Mouse (Mus musculus): ENCODE measurements around the gene Shq1.

Gene Shq1

DNA sequence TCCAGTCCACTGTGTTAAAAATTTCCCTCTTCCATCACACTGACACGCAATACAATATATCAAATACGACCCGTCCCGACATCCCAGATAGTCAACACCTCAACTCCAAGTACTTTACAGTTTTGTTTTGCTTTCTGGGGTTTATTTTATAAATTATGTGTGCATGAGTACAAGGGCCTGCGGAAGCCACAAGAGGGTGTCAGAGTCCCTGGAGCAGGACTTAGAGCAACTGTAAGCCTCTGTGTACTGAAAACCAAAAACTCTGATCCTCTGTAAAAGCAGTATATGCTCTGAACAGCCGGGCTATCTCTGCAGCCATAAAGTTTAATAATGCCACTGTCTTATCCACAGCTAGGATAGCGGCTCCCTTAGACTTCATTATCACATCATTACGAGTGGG, 3.3 kb downstream of the Shq1 start:
- no peak for DNase-seq (ENCODE audit: low spot score in 2 of 2)

DNA sequence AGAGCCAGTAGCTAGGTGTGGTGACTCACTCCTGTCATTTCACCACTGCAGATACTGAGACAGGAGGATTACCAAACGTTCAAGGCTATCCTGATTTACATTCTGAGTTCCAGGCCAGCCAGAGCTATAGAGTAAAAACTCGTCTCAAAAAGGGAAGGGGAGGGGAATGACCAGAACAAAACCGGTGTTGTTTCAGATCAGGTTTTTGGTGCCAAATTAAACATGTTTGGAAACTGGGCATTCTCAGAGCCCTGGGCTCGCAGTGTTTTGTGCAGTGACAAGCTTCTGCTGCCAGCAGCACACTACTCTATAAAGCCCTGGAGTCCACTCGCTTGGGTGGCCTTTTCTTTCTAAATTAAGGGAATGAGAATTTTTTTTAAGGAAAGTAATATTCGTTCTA, 8.7 kb downstream of the Shq1 start:
- no peak for DNase-seq (ENCODE audit: low spot score in 2 of 2)

DNA sequence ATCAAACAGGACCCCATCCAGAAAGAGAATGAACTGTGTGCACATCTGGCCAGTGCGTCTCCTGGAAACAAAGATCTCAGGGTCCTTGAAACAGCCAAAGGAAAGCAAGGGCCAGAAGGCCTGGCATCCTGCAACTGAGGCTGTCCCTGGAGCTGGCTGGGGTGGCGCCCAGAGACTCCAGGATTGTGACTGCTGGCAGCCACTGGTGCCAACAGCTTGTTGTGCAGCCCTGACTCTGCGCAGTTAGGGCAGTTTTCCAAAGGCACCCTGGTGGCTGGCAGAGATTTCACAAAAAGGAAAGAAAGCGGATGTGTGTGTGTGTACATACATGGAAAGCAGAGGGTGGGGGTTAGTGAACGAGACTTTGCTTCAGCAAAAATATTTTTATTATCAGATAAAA, 10.6 kb downstream of the Shq1 start:
- no peak for DNase-seq (ENCODE audit: low spot score in 2 of 2)

DNA sequence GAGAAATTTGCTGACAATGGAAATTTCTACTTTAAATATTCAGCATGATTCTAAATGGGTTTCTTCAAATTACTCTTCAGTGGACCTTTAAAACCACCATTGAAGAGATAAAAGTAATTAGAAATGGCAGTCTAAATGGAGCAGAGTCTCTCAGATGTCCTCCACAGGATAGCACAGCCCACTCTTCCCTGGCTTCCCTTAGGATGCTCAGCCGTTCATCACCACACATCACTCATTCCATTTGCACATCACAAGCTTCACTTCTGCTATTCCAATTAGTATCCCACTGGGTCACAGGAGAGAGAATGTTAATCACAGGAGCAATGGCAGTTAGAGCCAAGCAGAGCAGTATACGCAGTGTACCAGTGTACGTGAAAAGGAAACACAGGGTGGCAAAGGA, 18.4 kb downstream of the Shq1 start:
- no peak for DNase-seq (ENCODE audit: low spot score in 2 of 2)

DNA sequence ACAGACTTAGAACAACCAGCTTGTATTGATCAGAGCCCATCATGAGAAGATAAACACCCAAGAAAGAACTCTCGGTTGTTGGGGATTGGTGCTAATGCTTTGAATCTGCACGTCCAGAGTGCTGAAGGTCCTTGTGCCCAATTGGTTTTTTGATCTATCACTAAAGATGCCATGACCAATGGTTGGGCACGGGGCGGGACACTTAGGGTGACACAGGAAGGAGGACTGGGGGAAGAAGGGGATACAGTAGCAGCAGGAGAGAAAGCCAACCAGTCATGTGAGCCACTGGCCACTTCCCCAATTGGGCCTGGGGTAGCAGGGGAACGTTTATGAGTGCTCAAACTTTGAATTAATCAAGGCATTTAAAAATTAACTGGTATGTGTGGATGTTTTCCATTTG, 23.8 kb downstream of the Shq1 start:
- no peak for DNase-seq (ENCODE audit: low spot score in 2 of 2)

DNA sequence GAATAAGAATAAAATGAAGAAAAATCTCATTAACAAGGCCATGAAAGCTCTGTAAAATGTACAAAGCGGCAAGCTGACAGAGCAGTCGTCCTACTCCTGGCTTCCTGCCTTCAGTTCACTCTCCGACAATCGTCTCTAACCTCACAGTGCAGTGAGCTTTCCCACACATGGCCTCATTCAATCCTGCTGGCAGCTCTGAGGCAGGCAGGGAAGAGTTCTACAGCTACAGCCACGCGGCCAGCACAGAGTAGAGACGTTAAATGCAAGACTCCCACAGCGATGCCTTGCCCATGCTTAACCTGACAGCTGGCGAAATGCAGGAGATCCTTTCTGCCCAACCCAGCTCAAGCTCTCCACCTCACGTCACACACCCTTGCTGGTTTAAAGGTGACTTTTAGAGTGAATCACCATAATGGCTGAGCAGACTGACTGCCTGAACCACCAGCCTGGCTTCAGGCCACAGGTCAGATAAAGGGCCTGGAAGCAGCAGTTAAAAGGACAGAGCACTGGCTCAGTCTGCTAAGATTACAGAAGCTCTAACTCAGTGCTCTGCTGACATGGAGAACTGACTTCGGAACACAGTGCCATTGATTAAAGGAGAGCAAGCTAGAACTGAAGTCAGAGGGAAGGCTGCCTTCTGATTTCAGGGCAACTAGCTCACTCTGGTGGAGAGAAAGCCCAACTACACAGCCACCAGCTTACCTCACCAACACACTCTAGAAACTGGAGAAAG, 25.3 kb downstream of the Shq1 start:
- DNase-seq (ENCODE audit: low spot score in 2 of 2): no peak

DNA sequence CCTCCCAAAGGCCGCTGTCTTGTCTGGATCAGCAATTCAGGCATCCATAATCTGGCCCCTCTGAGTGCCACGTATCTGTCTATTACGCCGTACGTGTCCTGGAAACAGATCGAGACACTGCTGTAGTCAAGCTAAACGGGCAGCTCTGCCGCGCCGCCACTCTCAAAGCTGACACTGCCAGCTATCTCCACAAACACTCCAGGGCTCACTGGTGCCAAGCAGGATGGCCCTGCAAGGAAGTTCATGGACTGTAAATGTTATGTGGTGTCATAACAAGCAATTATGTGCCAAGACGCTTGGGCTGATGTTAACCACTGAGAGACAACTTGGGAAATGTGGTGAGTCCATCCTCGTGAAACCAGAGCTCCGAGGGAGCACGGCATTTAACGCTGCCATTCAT, 26.3 kb downstream of the Shq1 start:
- DNase-seq (ENCODE audit: low spot score in 2 of 2): no peak

DNA sequence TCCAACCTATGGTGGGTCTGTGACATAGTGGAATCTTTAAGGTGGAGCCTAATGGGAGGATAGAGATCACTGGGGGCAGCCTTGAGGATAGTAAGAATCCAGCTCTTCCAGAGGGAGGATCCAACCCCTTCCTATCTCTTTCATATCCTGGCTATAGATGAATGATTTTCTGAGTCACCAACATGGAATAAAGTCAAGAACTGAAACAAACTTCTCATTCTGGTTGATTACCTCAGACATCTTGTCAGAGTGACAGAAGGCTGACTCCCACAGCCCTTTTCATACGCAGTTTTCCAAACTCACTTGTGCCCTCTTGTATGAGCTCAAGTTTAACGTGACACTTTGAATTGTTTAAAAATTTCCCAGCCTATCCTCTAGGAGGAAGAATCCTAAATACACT, 28.2 kb downstream of the Shq1 start:
- DNase-seq (ENCODE audit: low spot score in 2 of 2): no peak

DNA sequence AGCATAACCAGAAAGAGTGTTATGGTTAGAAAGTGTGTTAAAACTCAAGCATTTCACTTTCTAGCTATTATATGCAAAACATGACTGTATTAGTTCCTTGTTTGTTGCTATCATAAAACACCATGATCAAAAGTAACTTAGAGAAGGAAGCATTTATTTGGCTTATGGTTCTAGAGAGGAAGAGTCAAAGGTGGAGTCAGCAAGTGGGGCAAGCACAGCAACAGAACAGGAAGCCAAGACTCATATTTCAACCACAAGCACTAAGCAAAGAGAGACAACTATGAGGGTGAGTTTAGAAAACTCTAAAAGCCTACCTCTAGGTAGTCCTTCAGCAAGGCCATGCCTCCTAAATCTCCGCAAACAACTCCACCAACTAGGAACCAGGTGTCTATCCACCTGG, 30.4 kb downstream of the Shq1 start:
- DNase-seq (ENCODE audit: low spot score in 2 of 2): no peak

DNA sequence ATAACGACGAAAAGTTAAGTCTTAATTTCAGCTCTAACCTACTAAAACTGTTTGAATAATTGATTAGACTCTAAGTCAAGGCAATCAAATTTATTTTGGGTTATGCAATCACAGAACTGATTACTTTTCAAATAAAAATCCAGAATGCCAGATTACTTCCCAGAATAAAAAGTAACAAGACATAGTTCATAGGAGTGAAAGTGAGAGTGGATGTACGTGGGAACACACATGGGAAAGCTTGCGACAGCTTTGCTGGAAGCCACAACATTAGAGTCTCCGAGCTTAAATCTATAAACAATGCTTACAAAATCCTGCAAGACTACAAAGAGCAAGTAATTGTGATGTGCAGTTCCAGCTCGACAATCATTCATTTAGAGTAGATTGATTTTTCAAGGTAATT, 41.9 kb downstream of the Shq1 start:
- DNase-seq (ENCODE audit: low spot score in 2 of 2): no peak

DNA sequence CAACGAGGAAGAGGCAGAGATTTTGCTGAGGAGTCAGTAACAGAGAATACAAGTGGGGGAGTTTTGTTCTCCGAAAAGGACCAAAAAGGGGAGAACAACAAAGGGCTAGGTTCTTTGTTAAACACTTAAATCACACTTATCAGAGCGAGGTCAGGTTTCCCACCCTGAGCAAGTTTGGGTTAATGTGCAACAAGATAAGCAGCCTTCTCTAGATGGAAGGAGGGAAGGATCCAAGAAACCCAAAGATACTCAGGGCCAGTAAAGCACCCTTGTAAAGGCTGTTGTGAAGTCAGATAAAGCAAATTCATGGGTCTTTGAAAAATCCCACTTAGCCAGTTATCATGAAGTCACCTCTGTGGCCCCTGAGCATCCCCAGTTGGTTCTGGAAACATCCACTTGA, 42.7 kb downstream of the Shq1 start:
- DNase-seq (ENCODE audit: low spot score in 2 of 2): no peak

DNA sequence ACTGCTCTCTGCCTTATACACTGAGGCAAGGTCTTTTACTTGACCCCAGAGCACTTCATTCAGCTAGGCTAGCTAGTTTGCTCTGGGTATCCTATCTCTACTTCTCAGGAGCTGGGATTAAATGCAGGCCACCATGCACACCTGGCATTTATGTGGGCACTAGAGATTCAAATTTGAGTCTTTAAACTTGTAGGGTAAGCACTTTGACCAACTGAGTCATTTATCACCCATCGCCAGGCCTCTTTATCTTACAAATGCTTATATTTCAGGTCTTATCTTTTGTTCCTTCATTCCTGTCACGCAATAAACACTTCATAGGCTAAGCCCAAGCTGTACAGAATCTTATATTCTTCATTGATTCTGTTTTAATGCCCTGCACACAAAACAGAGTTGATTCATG, 47.0 kb downstream of the Shq1 start:
- no peak for DNase-seq (ENCODE audit: low spot score in 2 of 2)

DNA sequence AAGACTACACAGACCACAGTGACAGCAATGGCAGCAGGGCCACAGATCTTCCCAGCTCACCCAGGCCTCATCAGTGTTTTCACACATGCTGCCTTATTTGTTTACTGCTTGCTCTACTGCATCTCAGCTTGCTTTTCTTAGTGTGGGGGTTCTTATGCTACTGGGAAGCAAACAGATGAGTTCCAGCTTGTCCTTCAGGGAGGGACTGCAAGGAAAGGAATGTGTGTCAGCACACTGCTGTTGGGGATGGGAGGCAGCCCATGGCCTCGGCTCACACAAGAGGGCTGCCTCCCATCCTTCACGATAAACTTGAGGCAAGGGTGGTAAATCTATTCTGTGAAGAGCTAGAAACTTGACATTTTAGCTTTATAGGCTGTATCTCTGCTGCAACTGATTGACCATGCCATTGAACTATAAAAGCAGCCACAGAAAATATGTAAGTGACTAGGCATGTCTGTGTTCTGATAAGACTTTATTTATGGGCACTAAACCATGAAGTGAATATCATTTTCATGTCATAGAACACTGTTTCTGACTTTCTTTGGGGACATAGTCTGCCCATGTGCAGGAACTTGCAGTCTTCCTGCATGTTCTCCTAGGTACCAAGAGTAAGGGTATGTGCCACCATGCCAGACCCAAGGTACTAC, 48.0 kb downstream of the Shq1 start:
- no peak for DNase-seq (ENCODE audit: low spot score in 2 of 2)

DNA sequence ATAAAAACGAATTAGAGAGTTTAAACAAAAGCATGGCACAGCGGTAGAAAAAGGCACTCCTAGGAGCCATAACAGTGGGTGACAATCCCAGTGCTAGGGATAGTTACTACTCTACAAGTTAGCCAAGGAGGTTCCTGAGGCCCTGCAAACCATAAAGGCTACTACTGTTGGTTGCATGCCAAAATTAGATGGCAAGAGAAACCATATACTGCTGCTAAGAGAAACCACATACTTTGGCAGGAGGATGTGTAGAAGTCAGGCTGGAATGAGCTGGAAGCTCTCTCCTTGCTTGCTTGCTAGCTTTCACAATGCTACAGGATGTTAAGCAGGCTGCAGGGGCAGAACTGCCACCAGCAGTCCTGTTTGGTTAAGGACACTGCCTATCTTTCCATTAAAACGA, 50.5 kb downstream of the Shq1 start:
- no peak for DNase-seq (ENCODE audit: low spot score in 2 of 2)

DNA sequence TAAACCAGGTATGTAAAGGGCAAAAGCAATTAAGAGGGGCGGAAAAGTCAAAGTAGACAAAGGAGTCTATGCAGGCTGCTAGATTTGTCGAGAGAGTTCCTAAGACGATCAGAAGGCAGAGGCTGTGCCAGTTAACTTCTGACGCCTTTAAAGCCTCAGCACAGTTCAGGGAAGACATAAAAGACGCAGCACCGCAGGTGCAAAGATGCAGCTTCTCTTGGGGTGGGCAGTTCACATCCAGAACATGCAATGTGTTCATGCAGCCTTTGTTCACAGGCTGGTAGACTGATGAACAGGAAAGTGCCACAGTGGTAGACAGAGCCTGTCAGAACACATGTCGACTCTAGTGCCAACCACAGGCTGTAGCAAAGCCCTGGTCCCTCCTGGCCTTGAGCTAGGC, 51.6 kb downstream of the Shq1 start:
- DNase-seq (ENCODE audit: low spot score in 2 of 2): no peak

DNA sequence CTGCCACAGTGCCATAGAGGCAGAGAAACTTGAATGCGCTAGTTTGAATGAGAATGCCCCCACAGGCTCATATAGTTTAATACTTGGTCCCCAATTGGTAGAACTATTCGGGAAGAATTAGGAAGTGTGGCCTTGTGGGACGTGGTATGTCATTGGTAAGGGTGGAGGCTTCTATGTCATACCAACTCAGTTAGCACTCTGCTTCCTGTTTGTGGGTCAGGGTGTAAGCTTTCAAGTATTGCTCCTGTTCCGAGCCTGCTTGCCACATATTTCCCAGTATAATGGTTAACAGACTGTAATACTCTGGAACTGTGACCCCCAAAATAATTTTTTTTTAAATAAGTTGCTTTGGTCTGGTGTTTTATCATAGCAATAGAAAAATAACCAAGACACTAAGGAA, 54.8 kb downstream of the Shq1 start:
- no peak for DNase-seq (ENCODE audit: low spot score in 2 of 2)

DNA sequence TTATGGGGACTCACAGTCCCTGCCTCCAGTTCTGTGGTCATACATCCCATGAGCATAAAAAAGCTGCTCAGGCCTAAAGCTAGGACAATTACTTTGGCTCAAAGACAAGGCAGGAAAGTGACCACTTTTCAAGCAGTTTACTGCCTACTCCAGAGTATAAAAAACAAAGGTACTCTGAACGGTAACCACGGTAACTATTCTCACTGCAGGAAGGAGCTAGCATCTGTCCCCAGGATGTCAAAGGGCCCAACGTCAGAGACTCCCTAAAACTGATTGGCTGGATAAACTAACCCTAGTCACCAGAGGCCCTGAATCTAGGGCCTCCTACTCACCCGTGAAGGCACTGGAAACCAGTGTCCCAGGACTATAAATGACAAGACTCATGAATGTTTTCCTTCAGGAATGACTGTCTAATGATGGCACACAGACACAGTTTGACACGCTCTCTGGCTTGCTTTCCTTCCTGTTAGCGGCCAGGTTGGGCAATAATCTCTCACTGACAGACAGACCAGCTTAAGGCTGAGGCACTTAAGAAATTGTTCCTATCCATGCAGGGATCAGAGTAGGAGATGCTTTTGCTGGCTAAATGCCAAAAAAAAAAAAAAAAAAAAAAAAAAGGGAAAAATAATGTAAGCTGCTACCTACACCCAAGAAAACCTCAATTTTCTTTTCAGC, 57.2 kb downstream of the Shq1 start:
- DNase-seq (ENCODE audit: low spot score in 2 of 2): no peak

DNA sequence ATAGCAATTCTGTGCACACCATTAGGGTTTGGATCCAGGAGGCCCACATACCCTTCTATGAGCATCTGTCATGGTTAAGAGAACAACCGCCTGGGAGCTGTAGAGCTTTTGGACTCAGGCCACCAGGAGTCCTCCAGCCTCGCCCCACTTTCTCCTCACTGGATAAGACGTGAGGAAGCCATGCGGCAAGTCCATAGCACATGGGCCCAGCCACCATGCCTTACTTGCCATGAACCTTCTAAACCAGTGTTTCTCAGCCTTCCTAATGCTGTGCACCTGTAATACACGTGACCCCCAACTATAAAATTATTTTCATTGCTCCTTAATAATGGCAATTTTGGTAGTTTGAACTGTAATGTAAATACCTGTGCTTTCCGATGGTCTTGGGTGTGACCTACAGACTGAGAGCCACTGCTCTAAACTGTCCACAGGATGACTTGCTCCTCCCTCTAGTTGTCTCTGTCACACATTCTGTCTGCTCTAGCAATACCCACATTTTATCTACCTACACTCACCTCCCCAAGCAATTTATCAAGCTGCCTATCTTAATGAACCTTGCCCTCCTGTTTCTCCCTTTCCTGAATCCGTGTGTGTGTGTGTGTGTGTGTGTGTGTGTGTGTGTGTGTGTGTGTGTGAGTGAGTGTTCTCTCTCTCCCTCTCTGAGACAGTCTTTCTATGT, 59.9 kb downstream of the Shq1 start:
- no peak for DNase-seq (ENCODE audit: low spot score in 2 of 2)

DNA sequence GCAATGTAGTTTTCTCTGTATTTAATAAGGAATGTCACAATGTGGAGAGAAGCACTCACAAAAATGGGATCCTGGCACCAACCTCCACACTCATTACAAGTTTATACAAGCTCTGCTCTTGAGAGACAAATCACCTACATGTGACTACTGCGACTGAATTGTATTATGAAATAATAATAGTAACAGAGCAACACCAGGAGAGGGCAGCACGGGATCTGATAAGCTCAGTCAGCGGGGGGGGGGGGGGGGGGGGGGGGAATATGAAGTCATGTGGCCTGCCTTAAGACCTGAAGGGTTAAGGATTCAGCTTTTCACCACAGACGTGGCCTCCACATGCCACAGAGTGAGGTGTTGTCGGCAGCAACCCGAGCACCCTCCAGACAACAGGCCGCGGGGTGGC, 60.8 kb downstream of the Shq1 start:
- no peak for DNase-seq (ENCODE audit: low spot score in 2 of 2)

DNA sequence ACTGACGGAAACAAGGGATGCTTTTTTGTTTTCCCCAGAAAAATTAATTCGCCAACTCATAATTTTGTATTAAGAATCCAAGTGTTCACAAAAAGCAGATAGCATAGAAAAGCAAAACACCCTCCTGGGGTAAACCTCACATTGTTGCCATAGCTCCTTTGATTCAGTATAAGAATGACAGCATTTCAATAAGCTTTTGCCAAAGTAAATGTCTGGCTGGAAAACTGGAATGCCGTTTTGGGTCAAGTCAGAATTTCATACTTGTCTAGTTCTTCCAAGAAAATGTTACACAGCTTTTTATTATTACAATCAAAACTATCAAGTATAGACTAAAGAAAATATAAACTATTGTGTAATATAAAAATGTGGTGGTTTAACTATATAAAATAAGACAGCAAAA, 61.7 kb downstream of the Shq1 start:
- DNase-seq (ENCODE audit: low spot score in 2 of 2): no peak

DNA sequence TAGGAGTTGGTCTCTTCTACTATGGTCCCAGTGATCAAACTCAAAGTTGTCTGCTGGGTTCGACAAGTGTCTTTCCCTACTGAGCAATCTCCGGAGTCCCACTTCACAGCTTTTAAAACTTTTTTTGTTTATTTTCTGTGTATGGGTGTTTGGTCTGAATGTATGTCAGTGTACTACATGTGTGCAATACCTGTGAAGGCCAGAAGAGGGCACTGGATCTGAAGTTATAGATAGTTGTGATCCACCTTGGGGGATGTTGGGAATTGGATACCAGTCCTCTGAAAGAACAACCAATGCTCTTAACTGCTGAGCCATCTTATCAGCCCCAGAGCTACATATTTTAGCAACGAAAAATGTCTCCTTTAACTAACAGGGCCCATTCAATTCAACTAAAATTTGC, 62.5 kb downstream of the Shq1 start:
- no peak for DNase-seq (ENCODE audit: low spot score in 2 of 2)

DNA sequence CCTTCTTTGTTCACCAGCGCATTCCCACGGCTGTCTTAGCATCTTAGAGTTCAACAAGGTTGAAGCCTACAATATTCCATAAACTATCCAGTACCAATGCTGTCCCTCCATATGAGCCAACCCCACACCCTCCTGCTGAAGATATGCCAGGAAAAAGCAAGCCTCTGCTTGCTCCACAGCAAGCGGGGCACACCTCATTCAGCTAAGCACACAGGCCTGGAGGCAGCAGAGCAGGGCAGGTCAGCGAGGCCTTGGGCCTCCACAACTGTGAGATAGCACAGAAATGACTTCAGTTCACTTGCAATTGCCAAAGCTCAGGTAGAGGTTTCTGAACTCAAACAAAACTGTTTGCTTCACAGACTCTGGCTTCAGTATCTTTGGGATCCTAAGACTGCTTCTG, 64.2 kb downstream of the Shq1 start:
- DNase-seq (ENCODE audit: low spot score in 2 of 2): no peak

DNA sequence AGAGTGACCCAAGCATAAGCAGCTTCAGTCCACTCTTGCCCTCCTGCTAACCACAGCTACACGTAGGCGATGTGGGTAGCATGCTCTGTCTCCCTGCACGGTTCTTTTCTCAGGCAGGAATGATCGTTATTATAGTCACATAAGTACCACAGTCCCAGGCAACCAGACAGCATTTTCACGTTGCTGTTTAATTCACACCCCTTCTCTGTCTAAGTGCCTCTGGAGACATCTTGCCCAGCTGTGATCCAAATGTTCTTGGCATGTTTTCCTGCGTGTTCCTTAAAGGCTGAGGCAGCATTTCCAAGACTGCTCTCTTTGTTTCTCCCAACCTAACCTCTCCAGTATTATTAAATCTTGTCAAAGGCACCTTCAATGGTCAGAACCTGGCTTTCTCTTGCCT, 67.3 kb downstream of the Shq1 start:
- no peak for DNase-seq (ENCODE audit: low spot score in 2 of 2)
